Mouse (Mus musculus): ENCODE measurements around the gene U2af2. TPM values are rescaled to one million over a fixed set of nuclear protein-coding genes. Genes with fewer than 3 reads are reported as not detected.
"Not testable (repeated sequence)": the region's sequence is repeated elsewhere in the genome, so short reads cannot be mapped to it uniquely, and the experiment has no call there.

U2af2 gene
- total RNA-seq, 2 experiments from 2014 or later, result 117 to 127 TPM

- DNase-seq (ENCODE audit: low spot score in 2 of 2), result no peak
Observed at GRCm38 (mm10) chr7:5062360-5063001, 538 bp downstream of the U2af2 start.

DNA sequence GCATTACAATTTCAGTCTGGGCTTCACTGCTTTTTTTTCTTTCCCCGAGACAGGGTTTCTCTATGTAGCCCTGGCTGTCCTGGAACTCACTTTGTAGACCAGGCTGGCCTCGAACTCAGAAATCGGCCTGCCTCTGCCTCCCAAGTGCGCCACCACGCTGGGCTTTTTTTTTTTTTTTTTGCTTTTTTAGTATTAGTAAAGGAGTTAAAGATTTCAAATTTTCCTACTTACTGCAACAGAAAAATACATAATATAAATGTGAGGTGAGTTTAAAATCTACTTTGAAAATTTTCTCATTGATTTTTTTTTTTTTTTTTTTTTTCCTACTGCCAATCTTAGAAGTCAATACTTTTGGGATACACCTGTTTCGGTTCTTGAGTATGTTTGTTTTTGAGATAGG, 2.9 kb downstream of the U2af2 start:
- no peak for DNase-seq (ENCODE audit: low spot score in 2 of 2)

DNA sequence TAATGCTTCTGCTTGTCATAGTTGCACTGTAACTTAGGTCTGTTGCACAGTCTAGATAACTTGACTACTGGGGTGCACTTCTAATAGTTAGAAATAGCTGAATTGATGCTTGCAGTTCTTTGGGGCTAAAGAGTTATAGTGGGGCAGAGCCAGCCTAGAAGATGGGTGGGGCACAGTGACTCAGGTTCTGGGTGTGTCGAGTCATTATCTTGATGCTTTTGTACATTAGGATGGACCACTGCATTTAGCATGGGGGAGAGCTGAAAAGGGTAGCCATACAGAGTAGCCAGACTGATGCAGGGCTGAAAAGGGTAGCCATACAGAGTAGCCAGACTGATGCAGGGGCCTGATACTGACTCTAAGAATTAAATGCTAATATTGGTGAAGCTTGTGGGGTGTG, 11.6 kb downstream of the U2af2 start:
- no peak for DNase-seq (ENCODE audit: low spot score in 2 of 2)

DNA sequence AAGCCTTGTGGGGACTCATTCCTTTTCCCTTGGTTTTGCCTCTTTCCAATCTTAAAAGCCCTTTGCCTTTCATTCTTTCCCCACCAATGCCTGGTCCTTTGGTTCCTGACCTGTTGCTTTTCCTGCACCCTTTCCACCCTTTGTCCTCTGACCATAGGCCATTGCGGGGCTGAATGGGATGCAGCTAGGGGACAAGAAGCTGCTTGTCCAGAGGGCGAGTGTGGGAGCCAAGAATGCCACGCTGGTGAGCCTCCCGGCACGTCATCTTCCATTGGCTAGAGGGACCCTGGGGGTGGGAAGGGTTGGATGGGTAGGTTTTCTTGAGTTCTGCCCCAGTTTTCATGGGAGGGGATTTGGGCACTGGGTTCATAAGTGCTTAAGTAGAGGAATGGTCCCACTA, 13.0 kb downstream of the U2af2 start:
- no peak for DNase-seq (ENCODE audit: low spot score in 2 of 2)

GRCm38 (mm10) chr7:5076931-5077330, 15.0 kb downstream of the U2af2 start:
- DNase-seq (ENCODE audit: low spot score in 2 of 2), result no peak

GRCm38 (mm10) chr7:5079365-5080009, 17.5 kb downstream of the U2af2 start:
- DNase-seq (ENCODE audit: low spot score in 2 of 2), result not testable (repeated sequence)

GRCm38 (mm10) chr7:5080010-5080751, 18.2 kb downstream of the U2af2 start, which contains the start of gene Epn1:
TSS of gene Epn1 (plus strand) at chr7:5080235.
- peak; percentile 93 to 98 for DNase-seq (ENCODE audit: low spot score in 2 of 2)

- DNase-seq (ENCODE audit: low spot score in 2 of 2), result no peak
Observed at GRCm38 (mm10) chr7:5080815-5081214, 18.9 kb downstream of the U2af2 start.

GRCm38 (mm10) chr7:5081241-5081640, 19.3 kb downstream of the U2af2 start:
- no peak for DNase-seq (ENCODE audit: low spot score in 2 of 2)

GRCm38 (mm10) chr7:5081939-5082338, 20.0 kb downstream of the U2af2 start:
- no peak for DNase-seq (ENCODE audit: low spot score in 2 of 2)

- DNase-seq (ENCODE audit: low spot score in 2 of 2), result no peak
Observed at GRCm38 (mm10) chr7:5083325-5084105, 21.6 kb downstream of the U2af2 start.

GRCm38 (mm10) chr7:5085512-5085911, 23.6 kb downstream of the U2af2 start:
- no peak for DNase-seq (ENCODE audit: low spot score in 2 of 2)

DNA sequence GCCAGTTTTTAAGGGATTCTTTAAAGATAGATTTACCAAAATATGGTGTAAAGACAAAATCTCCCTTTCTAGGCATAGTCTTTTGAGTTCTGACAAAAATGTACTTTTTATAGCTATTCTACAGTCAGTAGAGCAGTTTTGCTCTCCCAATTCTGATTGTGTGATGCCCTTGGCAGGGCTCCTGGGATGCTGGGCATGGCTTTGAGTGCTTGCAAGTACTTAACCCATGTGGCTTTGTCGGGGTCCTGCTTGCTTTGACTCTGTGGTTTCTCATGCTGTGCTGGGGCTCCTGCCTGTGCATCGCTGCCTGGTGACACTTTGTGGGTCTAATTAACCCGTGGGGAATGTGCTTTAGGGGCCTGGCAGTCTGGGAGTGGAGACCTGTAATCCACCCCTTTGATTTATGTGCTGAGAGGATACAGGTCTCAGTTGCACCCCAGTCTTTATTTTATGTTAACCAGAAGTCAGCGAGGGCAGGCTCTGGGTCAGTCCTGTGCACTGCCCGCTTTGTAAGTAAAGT, 25.0 kb downstream of the U2af2 start:
- no peak for DNase-seq (ENCODE audit: low spot score in 2 of 2)

GRCm38 (mm10) chr7:5087886-5088285, 25.9 kb downstream of the U2af2 start:
- no peak for DNase-seq (ENCODE audit: low spot score in 2 of 2)

DNA sequence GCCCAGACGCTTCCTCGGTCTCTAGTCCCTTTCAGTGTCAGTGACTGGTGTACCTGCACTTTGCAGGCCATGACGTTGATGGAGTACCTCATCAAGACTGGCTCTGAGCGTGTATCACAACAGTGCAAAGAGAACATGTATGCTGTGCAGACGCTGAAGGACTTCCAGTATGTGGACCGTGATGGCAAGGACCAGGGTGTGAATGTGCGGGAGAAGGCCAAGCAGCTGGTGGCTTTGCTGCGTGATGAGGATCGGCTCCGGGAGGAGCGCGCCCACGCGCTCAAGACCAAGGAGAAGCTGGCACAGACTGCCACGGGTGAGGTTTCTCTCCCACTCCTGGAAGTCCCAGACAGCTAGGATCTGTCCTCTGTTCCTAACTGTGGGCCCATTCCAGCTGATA, 27.9 kb downstream of the U2af2 start:
- no peak for DNase-seq (ENCODE audit: low spot score in 2 of 2)

DNA sequence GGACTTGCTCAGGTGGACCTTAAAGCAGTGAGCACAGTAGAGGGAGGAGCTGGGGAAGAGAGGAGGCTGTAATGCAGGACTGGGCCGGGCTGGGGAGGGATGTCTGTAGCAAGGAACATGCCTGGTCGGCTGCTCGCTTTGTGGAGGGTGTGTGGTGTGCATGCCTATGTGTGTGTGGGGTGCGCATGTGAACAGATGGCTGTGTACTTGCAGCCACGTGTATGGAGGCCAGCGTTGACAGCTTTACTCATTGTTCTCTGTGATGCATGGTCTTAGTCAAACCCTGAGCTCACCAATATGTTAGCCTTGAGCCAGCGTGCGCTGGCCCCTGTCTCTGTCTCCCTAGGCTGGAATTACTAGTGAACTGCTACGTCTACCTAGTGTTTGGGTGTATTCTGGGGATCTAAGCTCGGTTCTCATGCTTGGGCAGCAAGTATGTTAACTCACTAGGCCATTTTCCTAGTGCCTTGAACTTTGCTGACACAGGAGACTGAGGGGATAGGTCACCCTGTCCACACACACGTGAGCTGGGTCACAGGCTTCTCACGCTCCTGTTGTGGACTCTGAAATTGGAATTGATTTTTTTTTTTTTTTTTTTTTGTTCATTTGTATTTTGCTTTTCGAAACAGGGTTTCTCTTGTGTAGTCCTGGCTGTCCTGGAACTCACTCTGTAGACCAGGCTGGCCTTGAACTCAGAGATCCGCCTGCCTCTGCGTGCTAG, 29.2 kb downstream of the U2af2 start:
- no peak for DNase-seq (ENCODE audit: low spot score in 2 of 2)

DNA sequence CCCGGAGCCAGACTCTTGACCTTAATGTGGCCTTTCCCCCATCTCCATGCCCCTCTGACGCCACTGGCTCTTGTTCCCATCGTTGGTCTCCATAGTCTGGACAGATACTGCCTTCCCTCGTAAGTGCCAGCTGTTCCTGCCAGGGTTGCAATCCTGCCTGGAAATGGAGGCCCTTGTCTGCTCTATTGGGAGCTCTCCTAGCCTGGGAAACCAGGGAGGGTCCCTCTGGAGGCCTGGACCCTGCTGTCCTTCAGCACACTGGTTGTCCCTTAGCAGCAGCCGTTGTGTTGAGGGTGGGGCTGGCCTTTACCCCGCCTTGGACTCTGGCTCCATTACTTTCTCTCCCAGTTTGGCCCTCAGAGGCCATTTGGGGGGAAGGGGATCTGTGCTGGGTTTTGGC, 30.4 kb downstream of the U2af2 start:
- no peak for DNase-seq (ENCODE audit: low spot score in 2 of 2)

DNA sequence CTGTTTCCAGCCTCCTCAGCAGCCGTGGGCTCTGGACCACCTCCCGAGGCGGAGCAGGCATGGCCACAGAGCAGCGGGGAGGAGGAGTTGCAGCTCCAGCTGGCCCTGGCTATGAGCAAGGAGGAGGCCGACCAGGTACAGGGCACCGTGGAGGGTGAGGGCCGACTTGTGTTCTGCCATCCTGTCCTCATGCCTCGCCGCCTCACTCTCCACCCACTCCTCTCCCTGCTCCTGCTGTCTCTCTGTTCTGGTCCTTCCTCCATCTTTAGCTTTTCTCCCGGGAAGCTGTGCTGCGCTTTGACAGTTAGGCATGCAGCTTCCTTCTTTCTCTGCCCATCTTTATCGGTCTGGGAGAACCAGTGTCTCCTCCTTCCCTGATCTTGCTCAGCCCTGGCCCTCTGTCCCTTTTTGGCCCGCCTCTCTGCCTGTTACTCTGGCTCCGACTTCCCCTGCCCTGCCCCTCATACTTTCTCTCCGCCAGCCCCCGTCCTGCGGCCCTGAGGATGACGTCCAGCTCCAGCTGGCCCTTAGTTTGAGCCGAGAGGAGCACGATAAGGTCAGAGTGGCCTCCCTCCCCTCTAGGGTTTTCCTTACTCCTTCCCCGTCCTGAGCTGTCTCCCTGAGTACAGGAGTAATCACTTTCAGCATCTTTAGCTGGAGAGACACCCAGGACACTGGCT, 31.0 kb downstream of the U2af2 start:
- no peak for DNase-seq (ENCODE audit: low spot score in 2 of 2)

DNA sequence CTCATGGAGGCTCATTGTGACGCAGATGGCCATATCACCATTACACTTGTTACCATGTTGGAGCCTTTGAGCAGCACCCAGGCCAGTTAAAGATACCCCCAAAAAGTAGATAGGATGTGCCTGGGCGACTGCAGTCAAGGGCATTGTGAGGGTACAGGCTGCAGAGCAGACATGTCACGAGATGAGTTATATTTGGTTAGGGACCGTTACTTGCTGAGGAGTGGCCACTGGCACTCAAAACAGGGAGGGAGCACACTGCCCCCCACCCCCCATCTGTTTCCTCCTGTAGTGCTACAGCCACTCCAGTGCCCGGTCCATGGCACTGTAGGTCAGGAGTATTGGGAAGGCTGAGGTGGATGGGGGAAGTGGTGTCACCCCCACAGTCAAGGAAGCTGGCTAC, 36.8 kb downstream of the U2af2 start:
- no peak for DNase-seq (ENCODE audit: low spot score in 2 of 2)

DNA sequence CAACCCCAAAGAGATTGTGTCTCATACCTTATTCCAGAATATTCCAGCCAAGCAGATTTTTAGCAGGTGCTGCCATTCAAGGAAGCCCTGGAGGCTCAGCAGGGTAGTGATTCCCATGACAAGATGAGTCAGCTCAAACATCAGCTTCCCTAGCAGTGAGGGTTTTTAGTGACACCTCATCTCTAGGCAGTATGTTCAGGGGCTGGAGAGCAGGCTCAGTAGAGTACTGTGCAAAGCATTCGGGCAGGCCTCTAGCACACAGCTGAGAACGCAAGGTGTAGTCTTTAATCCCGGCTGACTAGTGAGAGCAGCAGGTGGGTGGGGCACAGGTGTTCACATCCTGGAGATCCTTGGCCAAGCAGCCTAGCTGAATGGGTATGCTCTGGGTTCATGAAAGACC, 37.9 kb downstream of the U2af2 start:
- no peak for DNase-seq (ENCODE audit: low spot score in 2 of 2)
